Mouse (Mus musculus) thymus, postnatal 10 days (tissue): ENCODE measurements around the gene Tmem215.

Experiments used
- DNase-seq, 2 experiments: peaks; one replicate each; pipeline ENCODE4 v3.0.0; 2021; ENCODE audit warnings: low spot score in 2 of 2

Gene Tmem215

GRCm38 (mm10) chr4:40471880-40472279, at the start of gene Tmem215:
TSS of gene Tmem215 (plus strand) at chr4:40472180.
- DNase-seq: no peak

DNA sequence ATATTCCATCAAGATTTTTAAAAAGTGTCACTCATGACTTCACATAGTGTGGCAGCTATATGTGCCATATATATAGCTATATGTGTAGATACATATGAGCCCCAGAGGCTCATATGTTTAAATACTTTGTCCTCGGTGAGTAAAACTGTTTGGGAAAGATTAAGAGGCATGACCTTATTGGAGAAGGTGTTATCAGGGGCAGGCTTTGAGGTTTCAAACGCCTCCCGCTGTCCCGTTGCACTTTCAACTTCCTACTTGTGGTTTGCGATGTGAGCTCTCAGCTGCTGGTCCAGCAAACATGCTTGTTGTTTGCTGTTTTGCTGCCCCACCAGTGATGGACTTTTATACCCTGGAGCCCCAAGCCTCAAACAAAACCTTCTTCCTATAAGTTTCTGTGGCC, 40.1 kb upstream of the Tmem215 start:
- DNase-seq: no peak

GRCm38 (mm10) chr4:40433379-40433778, 38.6 kb upstream of the Tmem215 start:
- no peak for DNase-seq

DNA sequence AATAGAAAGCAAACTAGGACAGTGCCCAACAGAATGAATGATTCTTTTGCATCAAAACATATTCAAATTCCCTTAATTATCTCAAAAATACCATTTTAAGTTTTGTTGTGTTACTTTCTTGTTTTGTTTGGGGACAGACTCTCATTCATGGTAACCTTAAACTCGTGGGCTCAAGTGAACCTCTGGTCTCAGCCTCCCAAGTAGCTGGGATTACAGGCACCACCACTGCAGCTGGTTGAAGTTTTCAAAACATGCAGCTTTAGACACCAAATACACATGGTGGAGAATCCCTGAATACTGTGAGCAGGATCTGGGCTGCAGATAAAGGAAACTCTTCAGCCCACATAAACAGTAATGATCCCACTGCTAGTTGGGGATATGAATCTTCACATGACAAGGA, 37.6 kb upstream of the Tmem215 start:
- DNase-seq: no peak

- no peak for DNase-seq
These were observed 28.4 kb upstream of the Tmem215 start for GRCm38 (mm10) chr4:40443565-40443964.

- no peak for DNase-seq
These were observed 935 bp downstream of the Tmem215 start for GRCm38 (mm10) chr4:40472700-40473530.

GRCm38 (mm10) chr4:40473911-40474310, 1.9 kb downstream of the Tmem215 start:
- DNase-seq: no peak

- DNase-seq: no peak
These were observed 6.0 kb downstream of the Tmem215 start for GRCm38 (mm10) chr4:40477963-40478362.

GRCm38 (mm10) chr4:40486546-40486945, 14.6 kb downstream of the Tmem215 start:
- no peak for DNase-seq

DNA sequence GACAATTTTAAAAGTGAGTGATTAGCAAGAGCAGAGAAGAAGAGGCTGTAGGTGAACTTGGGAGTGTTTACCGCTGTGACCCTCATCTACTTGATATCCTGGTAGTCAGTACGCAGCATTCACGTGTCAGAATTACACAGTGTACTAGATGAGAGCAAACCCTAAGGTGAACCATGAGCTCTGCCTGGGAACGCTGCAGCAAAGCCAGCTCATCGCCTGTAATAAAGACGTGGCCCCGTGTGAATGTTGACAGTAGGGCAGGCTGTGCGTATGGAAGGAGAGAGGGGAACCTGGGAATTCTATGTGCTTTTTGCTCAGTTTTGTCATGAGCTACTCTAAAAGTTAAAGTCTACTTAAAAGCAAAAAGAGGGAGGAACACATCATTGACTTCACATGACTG, 19.8 kb downstream of the Tmem215 start:
- no peak for DNase-seq

DNA sequence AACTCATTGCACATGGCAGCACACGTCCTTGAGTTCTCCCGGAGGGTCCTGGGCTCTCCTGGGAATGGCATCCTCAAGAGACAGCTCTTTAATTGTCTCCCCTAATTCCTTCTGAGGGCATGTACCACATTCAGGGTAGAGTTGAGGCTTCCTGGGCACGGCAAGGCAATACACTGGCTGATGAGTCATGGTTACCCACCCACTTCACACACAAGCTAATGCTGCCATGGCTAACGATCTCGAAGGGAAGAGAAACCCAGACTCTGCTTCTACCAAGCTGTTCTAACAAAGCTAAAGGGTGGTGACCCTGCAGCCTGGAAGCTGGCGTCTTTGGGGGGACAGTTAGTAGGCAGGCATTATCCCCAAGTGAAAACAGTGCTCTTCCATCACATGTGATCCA, 24.4 kb downstream of the Tmem215 start:
- DNase-seq: no peak

- DNase-seq: no peak
These were observed 24.8 kb downstream of the Tmem215 start for GRCm38 (mm10) chr4:40496828-40497227.

GRCm38 (mm10) chr4:40499812-40500591, 28.0 kb downstream of the Tmem215 start:
- no peak for DNase-seq

- no peak for DNase-seq
These were observed 30.5 kb downstream of the Tmem215 start for GRCm38 (mm10) chr4:40502459-40502858.

DNA sequence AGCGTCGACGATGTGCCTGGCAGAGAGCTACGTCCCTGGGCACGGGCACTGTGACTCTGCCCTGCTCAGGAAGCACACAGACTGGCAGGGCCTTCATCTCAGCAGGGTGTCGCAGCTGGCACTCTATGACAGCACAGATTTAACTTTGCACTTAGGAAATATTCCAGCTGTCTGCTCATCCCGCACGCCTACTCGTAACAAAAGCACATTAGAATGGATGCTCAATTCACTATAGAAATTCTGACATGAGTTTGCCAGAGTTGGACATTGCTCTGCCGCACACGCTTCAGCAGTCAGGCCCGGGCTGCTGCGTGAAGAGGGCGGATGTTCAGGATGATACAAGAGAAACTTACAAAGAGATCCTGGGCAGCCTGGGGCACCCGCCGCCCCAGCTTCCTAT, 37.6 kb downstream of the Tmem215 start:
- no peak for DNase-seq

- DNase-seq: no peak
These were observed 41.3 kb downstream of the Tmem215 start for GRCm38 (mm10) chr4:40513235-40513634.

DNA sequence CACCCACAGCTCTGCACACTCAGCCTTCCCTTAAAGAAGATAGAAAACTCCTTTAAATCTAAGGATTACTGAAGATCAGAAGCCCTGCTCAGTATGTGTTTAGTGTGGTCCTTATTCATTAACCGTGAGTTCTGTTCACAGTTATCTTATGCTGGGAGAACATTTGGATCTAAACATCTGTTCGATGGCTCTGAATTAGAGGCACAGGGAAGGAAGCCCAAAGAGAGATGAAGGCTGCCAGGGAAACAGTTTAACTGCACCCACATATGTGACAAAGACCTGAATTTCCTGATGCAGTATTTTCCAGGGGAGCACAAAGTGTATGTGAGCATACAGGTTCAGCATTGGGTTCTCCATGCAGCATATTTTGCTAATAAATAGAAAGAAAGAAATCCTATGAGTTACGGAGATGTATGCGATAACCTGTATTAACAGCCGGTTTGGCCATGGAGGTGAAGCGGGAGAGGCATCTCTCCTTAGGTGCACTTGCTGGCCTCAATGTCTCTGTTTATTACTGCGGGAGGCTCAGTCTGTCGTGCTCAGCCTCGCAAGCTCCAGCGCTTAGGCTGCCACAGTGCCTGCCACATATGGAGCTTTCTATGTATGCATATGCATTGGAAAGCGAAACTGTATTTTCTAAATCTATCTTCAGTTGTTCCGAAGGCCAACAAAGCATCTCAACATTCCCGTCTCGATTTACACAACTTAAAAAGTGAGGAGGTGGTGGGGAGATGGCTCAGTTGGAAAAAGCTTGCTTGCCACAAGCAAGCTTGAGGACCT, 46.8 kb downstream of the Tmem215 start:
- DNase-seq: no peak
